Mouse (Mus musculus) left cerebral cortex, postnatal 4 days (tissue): ENCODE data around the gene Icam1. TPM values are rescaled to one million over a fixed set of nuclear protein-coding genes. Genes with fewer than 3 reads are reported as not detected.
"Not testable (repeated sequence)": the region's sequence is repeated elsewhere in the genome, so short reads cannot be mapped to it uniquely, and the experiment has no call there.

Experiments used
- DNase-seq: peaks from one replicate; pipeline ENCODE4 v3.0.0-alpha.2; 2022
- intact Hi-C: fragments of 180-260 bp; cut with DNase I; formaldehyde crosslinking; loops from one replicate; pipeline ENCODE4 v1.15.1; 2025
- total RNA-seq, 2 experiments: library from RNA; stranded (reverse); gene quantifications; 2 replicates each; pipeline ENCODE4 v1.2.3; 2021

The Icam1 gene
- total RNA-seq, 2 experiments from 2014 or later, result 2.5 to 2.8 TPM

DNA sequence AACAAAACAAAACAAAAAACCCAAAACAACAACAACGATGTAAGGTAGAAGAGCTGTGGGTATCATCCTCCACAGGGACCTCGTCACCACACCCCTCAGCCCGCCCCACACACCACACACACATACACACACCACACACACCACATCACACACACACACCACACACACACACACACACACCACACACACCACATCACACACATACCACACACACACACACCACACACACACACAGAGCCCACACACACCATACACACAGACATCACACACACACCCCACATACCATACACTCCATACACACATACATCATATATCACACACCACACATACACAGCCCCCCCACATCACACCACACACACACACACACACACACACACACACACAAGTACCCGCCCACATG lies 24.2 kb upstream of the Icam1 start:
- DNase-seq, result no peak
- intact Hi-C loops, result no loop called here

GRCm38 (mm10) chr9:20993165-20993898 lies 22.5 kb upstream of the Icam1 start:
- intact Hi-C loops, result no loop called here
- DNase-seq, result no peak

DNA sequence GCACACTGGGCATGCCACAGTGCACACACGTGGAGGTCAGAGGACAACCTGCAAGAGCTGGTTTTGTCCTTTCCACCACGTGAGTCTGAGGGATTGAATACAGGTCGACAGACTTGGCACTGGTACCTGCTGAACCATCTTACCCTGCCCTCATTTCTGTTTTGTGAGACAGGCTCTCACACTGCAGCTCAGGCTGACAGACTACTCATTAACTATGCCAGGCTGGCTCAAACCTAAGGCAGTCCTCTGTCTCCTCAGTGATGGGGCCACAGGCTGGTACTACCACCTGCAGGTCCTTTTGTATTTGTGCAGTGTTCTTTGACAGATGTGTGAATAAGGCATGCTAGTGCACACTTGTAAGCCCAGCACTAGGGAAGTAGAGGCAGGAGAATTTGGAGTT lies 20.7 kb upstream of the Icam1 start:
- DNase-seq, result no peak
- intact Hi-C loops, result loop anchor here (5.0 kb wide), 1 partner anchor 93 kb away; no protein-coding TSS in a partner anchor

GRCm38 (mm10) chr9:20997065-20997464 lies 18.7 kb upstream of the Icam1 start:
- intact Hi-C loops, result loop anchor here (5.0 kb wide), 1 partner anchor 95 kb away; no protein-coding TSS in a partner anchor
- DNase-seq, result no peak

GRCm38 (mm10) chr9:20998337-20998736 lies 17.4 kb upstream of the Icam1 start:
- DNase-seq, result not testable (repeated sequence)
- intact Hi-C loops, result loop anchor here (5.0 kb wide), 1 partner anchor 96 kb away; no protein-coding TSS in a partner anchor

- intact Hi-C loops, result no loop called here
- DNase-seq, result no peak
Observed at GRCm38 (mm10) chr9:21000811-21001210, 15.0 kb upstream of the Icam1 start.

- no peak for DNase-seq
- intact Hi-C loops, result no loop called here
Observed at GRCm38 (mm10) chr9:21001651-21002200, 14.1 kb upstream of the Icam1 start.

- DNase-seq, result no peak
- intact Hi-C loops, result no loop called here
Observed at GRCm38 (mm10) chr9:21002270-21002626, 13.5 kb upstream of the Icam1 start.

DNA sequence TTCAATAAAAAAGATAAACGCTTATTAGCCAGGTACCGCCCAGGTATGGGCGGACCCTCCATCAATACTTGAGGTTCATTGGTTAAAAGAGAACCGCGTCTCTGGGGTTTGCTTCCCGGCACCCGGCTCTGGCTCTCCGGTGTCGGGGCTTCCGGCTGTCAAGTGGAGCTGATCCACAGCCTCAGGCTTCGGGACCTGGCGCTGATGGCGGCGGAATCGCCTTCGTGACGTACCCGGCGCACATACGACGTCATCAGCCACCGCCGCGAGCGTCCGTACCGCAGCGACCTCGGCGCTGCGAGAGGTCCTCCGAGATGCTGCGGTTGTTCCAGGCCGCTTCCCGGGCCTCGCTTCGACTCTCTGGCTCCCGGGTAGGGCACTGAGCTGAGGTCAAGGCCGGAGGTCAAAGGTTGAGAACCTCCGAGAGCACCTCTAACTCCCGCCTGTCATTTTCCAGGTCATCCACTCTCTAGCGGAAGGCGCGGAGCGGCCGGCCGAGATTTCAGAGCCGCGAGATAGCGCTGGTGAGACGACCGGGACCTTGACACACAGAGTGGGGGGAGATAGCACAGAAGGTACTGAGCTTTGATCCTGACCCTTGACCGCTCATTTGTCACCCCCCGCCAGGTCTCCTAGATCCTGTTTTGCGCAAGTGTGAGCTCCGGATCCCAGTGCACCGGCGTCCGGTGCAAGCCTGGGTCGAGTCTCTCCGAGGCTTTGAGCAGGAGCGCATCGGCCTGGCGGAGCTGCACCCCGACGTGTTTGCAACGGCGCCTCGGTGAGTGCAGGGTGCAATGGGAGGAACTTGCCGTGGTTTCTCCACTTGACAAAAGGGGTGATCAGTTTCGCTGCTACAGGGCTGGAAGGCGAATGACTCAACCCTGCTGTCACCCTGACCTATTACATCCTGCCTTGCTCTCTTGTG lies 12.9 kb upstream of the Icam1 start, which contains the start of gene Mrpl4:
Gene Mrpl4, plus strand, starts transcription at position 112 of the 925 bp plus-strand sequence.
- intact Hi-C loops, result no loop called here
- DNase-seq, result peak; percentile 90

GRCm38 (mm10) chr9:21007313-21007952 lies 8.4 kb upstream of the Icam1 start:
- no peak for DNase-seq
- intact Hi-C loops, result no loop called here

GRCm38 (mm10) chr9:21008007-21008406 lies 7.8 kb upstream of the Icam1 start:
- no peak for DNase-seq
- intact Hi-C loops, result no loop called here

- no peak for DNase-seq
- intact Hi-C loops, result no loop called here
Observed at GRCm38 (mm10) chr9:21010362-21010761, 5.4 kb upstream of the Icam1 start.

- DNase-seq, intact Hi-C loops: not testable (repeated sequence)
Observed at GRCm38 (mm10) chr9:21010939-21011541, 4.7 kb upstream of the Icam1 start.

- no peak for DNase-seq
- intact Hi-C loops, result no loop called here
Observed at GRCm38 (mm10) chr9:21011846-21012312, 3.9 kb upstream of the Icam1 start.

DNA sequence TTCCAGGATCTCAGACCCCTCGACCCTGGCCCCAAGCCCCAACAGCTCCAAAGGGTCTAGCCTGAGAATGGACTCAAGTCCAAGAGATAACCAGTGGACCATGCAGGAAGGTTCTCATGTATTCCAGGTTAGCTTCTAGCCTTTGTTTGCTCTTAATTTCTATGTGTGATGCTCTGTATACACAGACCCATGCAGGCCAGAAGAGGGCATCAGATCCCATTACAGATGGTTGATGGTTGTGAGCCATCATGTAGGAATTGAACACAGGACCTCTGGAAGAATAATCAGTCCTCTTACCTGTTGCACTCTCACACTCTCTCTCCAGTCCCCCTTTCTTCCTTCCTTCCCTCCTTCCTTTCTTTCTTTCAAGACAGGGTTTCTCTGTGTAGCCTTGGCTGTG lies 3.4 kb upstream of the Icam1 start:
- no peak for DNase-seq
- intact Hi-C loops, result no loop called here

DNA sequence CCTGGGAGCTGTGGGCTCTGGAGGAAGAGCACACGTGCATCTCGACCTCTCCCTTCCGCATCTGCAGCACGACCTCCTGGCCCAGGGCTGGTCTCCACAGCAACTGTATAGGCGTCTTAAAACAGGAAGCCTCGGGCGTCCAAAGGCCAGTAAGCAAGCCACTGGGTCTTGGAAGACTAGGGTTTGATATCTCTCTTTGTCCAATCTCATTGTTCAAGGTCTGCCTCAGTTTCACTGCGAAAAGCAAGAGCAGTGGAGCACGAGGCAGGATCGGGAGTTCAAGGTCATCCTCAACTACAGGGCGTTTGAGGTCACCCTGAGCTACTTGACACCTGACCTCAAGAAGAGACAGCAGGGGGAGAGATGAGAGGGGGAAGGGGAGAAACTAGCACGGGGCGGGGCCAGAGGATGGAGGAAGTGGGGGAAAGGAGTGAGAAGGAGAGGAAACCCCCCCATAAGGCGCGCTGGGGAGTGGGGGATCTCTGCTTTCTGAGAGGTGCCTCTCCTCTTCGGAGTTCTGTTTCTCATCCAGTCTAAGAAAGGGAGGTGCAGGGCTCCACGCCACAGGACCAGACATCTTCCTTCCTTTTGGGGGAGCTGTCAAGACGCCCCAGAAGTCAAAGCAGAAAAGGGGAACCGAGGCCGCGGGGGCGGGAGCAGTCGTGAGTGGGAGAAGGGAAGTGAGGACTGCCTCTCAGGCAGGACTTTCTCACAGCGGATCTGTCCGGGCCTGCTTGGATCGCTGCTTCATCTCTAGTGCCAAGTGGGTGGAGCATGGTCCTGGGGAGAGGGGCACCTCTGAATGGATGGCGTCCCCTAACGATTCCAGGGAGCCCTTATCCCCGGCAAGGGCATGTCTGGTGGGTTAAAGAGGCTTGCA lies 854 bp upstream of the Icam1 start:
- intact Hi-C loops, result no loop called here
- DNase-seq, result no peak

DNA sequence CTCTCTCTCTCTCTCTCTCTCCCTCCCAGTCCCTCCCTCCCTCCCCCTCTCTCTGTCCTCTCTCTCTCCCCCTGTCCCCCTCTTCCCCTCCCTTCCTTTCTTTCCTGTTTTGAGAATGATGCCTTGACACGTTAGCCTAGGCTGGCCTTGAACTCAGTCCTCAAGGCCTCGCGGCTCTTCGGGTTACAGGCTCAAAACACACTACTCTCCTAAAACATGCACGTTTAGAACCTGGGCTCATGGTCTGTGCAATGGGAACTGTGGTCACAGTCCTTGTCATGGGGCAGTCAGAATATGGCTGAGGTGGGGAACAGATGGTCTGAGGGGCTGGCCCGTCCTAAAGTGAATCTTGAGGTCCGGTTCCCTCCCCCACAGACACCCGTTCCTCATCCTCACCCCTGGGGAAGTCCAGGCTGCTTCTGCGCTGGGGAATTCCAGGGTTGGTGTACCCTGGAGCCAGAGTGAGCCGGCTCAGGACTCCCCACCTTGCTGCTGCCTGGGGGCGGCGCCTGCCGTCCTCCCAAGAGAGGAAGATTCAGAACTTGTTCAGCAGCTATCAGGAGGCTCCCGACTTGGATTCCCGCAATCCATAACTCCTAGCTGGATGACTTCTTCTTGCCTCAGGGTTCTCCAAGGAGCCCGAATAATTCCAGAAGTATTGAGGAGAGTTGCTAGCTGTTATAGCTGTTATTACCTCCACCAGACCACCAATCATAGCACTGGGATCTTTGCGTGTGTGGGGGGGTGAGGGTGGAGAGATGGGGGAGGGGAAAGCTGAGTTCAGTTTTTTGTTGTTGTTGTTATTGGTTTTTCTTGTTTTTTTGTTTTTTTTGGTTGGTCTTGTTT lies 769 bp downstream of the Icam1 start:
- DNase-seq, result no peak
- intact Hi-C loops, result no loop called here

- intact Hi-C loops, result no loop called here
- DNase-seq, result no peak
Observed at GRCm38 (mm10) chr9:21017177-21017575, 1.4 kb downstream of the Icam1 start.
